Mouse (Mus musculus) erythroblast, adult 5-6 weeks (primary cell): Measurements from ENCODE around the gene Hist1h1t. TPM values are rescaled to one million over a fixed set of nuclear protein-coding genes. Genes with fewer than 3 reads are reported as not detected.

Experiments
- ATAC-seq: replicated peaks from 2 replicates; pipeline ENCODE4 v1.8.0; 2016; ENCODE audit warnings: moderate number of reproducible peaks, mild to moderate bottlenecking, moderate TSS enrichment, inconsistent platforms; ENCODE audit not compliant: poor library complexity, low FRiP score, severe bottlenecking
- total RNA-seq, 2 experiments: library from RNA; stranded (forward) in 1 of 2; stranded (reverse) in 1 of 2; fragments of 150-400 nt in 1 of 2; fragments of 200-764, 138-1000 nt in 1 of 2; gene quantifications; 2 replicates each; pipeline versions ENCODE4 v1.2.3 to v1.2.4; 2015 to 2017; ENCODE audit warnings: low replicate concordance in 2 of 2

The Hist1h1t gene
- total RNA-seq, 2 experiments from 2014 or later = 1.9 TPM; not detected in 1

DNA sequence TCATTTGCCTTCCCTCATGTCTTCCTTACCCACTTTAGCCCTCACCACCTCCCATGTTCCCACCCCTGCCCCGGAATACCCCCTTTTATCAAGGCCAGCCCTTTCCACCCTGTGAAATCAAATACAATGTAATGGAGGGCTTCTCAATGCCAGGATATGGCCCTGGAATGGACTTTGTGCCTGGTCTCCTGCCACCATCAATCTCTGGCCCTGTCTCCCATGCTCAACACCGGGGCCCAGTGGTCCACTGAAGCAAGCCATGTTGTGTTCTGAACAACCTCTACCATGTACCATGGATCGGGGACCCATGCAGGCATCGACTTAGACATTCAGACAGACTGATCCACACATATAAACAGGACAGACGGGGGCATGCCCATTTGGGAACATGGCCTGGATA lies 34.1 kb downstream of the Hist1h1t start:
- no peak for ATAC-seq

DNA sequence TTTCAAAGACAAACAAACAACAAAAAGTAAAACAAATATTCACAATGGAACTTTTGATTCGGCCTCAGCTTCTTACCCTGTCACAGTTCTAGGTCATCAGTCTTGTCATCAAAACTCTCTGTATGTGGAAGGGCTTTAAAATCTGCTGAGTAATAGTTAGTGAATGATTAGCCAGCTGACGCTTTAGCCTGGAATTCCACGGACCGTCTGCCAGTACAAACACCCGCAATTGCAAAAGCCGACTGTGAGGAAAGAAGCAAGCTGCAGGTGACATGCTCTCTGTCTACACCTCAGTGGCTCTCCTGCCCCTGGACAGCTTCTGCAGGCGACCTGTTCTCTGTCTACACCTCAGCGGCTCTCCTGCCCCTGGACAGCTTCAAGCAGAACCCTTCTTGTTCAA lies 34.9 kb downstream of the Hist1h1t start:
- peak; percentile 44; the same call in 1 of the 2 replicates for ATAC-seq

DNA sequence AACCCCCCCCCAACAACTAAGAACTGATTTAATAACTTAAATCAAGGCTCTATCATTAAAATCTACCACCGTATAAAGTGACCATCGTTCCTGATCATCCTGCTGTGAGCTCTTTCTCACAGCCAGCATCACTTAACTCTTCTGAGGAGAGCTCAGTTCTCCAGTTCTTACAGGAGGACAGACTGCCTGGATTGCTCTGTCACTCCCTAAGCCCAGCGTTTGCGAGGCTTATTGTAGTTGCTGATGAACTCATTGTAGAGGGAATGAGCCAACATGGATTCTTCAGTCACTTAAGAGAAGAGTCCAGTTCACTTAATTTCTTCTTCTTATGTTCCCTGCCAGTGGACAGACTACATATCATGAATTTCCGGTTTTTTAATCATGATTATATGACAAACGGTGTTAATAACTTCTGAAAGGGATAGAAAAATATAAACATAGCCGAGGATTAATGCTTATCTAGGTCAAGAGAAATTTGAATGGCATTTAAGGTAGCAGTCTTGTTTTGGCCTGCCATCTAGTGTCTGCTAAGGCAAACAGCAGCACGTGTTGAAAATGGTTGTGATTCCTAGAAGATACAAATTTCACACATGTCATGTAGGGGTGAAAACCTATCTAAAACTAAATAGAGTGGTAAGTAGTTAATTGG lies 36.7 kb downstream of the Hist1h1t start:
- peak; percentile 88 for ATAC-seq

DNA sequence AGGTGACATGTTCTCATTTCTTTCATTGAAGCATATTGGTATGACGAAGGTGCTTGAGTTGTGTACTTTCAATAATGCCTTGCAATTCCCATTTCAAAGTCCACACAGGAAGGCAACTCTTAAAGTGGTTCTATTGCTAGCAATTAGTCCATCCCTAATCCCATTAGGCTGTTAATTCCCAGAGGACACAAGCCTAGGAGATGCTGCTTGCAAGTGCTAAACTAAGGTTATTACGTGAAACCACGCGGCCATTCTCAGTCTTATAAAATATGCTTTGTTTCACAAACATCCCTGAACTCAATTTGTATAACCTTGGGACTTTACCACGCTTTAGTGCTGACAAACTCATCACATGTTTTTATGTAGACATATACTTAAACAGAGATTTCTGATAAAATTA lies 41.5 kb downstream of the Hist1h1t start:
- no peak for ATAC-seq

DNA sequence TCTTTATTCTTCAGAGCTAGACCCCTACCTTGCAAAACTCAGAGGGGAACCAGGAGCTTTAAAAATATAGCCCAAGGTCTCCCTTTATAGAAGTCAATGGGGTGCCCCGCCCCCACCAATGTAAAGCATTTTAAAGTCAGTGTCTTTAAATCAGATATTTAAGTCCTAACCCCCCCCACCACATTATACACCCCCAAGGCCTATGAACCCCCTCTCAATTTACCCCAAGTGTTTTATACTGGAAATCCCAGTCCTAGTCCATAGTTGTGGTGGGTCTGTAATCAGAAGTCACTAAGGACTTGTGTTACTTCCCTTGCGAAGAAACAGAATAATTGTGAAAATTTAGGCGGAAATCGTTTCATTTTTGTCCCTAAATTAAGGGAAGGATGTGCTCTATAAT lies 42.4 kb downstream of the Hist1h1t start:
- ATAC-seq = no peak

DNA sequence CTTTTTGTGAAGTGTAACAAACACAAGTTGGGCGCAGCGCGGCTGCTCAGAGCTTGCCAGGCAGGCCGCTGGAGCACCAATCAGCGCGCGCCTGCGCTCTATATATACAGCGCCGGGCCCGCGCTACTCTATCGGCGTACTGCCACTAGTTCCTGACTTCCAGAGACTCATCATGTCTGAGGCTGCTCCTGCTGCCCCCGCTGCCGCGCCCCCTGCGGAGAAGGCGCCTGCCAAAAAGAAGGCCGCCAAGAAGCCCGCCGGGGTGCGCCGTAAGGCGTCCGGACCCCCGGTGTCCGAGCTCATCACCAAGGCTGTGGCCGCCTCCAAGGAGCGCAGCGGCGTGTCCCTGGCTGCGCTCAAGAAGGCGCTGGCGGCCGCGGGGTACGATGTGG lies 43.1 kb downstream of the Hist1h1t start, which contains the start of gene Hist1h1c:
TSS of gene Hist1h1c (plus strand) at position 132 of the 392 bp plus-strand sequence.
- ATAC-seq = peak; percentile 68

DNA sequence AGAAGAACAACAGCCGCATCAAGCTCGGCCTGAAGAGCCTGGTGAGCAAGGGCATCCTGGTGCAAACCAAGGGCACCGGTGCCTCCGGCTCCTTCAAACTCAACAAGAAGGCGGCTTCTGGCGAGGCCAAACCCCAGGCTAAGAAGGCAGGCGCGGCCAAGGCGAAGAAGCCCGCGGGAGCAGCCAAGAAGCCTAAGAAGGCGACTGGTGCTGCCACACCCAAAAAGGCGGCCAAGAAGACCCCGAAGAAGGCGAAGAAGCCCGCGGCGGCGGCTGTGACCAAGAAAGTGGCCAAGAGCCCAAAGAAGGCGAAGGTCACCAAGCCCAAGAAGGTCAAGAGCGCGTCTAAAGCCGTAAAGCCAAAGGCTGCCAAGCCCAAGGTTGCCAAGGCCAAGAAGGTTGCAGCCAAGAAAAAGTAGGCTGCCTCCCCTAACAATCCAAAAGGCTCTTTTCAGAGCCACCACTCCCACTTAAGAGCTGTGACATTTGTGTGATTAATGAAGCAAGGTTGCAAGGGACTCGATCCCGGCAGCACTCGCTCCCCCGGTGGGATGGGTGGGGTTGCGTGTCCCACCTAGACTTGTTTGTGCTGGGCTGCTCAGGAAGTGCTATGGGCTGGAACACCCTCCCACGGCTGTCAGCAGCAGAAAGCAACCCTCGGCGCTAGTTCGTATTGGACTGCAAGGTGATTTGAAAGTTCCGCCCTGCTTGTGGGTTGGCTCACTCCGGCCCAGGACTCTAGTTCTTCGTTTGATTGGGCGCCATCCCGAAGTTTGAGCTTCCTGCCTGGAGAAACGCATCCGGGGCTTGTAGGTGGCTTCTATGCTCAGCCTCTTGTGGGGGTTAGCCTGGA lies 43.7 kb downstream of the Hist1h1t start:
- ATAC-seq = peak; percentile 71

DNA sequence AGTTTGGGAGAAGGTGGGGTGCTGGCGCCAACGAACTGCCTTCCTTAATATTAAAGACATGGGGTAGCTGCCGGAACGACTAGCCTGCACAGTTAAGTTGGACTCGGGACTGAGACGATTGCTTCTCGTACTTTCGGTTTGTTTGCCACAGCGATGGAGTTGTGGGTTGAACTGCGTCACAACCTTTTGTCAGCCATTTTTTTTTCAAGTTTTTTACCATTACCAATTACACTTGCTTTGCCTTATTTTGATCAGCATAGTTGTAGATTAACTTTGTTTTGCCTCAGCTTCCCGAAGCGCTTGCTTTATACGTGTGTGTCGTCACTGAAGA lies 44.3 kb downstream of the Hist1h1t start:
- ATAC-seq = no peak

DNA sequence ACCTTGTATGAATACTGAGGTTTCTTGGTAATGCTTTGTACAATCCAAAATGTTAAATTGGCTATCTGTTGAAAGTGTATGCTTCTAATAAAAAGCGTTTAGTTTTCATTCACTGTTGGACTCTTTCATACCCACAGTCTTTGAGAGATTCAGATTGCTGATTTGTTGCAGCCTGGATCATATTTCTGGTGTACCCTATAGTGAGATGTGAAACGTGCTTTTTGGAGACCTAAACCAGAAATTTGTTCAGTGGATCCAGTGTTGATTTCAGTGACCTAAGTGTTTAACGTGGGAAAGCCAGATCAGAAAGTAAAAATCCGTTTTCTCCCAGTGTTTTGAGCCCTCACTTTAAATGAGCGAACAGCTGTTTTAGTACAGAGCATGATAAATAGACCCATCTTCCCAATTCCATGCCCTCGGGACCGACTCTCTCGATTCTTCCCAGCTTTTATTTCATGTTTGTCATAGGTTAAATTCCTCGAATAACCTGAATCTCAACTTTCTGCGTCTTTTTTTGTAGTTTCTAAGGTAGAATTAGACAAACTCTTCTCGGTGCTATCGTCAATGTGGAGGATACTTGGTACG lies 44.7 kb downstream of the Hist1h1t start:
- no peak for ATAC-seq

DNA sequence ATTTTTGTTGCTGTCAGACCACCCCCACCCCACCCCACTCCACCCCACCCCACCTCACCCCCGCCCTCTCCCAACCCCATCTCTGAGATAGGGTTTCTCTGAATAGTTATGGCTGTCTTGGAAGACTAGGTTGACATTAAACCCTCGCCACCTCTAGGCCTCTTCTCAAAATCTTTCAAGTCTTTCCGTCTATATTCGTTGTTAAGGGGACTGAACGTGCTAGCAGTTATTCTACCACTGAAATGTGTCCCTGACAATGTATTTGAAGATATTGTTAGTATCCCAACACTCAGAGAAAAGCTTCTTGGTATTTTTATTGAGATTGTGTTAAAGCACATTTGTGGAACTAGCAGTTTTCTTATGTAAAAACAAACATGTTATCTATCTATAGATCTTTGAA lies 45.3 kb downstream of the Hist1h1t start:
- ATAC-seq = no peak

DNA sequence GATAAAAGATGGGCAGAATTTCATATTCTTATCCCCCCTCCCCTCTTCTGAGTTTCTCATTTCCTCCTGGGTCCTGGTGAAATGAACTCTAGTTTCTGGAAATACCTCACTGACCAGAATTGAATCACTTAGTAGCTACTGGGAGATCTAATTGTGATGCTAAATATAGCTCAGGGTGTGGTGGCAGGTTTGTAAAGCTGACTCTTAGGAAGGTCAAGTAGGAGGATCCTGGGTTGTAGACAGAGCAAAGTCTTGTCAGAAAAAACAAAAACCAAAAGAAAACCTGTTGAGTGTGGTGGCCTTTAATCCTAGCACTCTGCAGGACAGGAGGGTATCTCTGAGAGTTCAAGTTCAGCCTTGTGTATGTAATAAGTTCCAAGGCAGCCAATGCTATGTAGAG lies 46.4 kb downstream of the Hist1h1t start:
- ATAC-seq = no peak

DNA sequence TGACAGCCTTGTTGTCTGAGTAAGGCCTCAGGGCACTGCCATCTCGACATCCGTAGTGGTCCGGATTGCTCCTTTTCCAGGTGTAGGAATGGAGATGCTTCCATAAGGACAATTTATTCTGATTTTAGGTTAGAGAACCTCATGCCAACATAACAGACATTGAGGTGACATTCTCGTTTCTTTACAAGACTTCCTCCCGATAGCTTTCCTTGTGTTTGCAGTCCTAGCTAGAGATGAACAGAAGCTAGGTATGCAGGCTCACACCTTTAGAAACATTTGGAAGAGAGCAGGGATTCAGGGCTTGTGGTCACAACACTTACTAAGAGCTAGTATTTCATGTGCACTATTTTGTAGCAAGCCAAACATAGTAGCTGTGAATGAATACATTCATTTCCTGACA lies 47.6 kb downstream of the Hist1h1t start:
- no peak for ATAC-seq

DNA sequence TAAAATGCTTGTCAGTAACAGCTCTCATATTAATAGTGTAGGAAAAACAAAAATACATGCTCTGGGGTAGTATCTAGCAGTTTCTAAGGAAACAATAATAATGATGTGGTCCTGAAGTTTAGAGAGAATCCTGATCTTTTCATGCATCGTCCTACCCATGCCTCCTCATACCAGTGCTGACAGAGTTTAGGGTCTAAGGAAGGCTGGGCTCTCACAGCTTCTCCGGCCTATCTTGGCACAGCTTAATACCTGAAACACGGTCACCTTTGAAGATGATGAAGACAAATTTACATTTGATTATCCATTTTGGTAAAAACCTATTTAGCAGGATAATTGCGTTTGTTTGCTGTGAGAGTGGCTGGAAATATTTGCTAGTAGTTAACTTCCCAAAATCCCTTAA lies 48.3 kb downstream of the Hist1h1t start:
- ATAC-seq = no peak

DNA sequence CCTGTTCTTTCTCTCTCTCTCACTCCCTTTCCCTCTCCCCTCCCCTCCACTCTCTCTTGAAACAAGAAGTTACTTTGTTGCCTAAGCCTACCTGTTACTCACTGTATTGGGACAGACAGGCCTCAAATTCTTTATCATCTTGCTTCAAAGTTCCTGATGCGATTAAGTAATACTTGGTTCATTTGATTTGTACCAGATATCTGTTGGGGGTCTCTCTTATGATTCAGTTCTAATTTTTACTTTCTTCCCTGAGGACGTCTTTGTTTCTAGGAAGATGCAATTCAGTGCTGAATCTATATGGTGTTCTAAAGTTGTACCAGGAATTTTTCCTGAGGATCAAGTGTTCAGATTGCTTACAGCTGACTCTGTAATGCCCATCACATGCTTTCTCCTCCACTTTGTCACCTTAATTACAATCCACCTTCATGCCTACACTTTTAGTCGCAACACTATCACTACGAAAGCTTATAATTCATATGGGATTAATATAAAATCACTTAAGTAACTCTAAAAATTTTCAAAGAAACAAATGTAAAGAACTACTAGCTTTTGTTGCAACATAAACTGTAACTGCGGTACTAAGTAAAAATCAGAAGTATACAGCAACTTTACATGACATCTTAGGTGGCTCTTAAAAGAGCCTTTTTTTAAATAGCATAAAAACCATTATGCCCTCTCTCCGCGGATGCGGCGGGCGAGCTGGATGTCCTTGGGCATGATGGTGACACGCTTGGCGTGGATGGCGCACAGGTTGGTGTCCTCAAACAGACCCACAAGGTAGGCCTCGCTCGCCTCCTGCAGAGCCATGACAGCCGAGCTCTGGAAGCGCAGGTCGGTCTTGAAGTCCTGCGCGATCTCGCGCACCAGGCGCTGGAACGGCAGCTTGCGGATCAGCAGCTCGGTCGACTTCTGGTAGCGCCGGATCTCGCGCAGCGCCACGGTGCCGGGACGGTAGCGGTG lies 49.1 kb downstream of the Hist1h1t start:
- ATAC-seq = 0 out of 2 replicates have a peak, but pooled peaks have one; percentile 5

DNA sequence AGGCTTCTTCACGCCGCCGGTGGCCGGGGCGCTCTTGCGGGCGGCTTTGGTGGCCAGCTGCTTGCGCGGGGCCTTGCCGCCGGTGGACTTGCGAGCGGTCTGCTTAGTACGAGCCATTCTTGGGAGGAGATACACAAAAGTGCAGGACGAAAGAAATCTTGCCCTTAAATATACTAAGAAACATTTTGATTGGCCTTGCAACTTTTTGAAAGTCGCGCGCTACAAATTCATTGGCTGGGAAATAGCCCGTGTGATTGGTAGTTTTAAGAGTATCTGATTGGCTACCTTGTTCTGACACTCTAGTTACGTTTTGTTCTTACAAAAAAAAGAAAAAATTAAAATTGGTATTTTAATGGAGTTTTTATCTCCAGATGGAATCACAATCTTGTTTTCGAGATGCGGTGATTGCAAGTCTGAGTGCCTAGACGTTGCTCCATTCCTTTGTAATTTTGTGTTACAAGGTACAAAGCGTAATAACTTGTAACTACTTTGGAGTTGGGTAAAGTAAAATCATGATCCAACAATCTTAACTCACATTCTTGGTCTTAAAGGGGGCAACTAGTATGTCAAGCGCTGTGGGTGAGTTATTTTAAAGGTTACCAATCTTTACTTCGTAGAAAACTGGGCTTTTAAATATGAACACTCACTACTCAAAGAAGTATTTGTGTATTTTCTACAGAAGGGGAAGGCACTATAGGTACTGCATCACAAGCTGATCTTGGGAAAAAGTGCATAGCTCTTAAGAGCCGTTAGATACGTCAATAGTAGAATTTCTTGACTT lies 50.0 kb downstream of the Hist1h1t start, which contains the start of gene Hist1h3c:
TSS of gene Hist1h3c (minus strand) at position 222 of the 781 bp plus-strand sequence.
- peak; percentile 64 for ATAC-seq
